Comparison of ENCODE assay signal across 9 mouse cellular contexts in genomic region chr2:19715564-19716238, GRCm38 (mm10). TPM values are rescaled to one million over a fixed set of nuclear protein-coding genes. Genes with fewer than 3 reads are reported as not detected.
DNase-seq lines count a peak whose midpoint lies in the region; ATAC-seq and TF ChIP-seq lines count a peak whose summit lies in the region.
"Had no signal": no experiment of that assay in that cellular context is flagged by ENCODE, and none has a peak within 500 bp of the region (broad histone marks: within the 10 kb centered on the region; RNA-seq: fewer than 3 reads in every experiment).

No protein-coding gene starts in this region.

- peak; percentile 86 for ATAC-seq in embryonic facial prominence, embryonic 14.5 days (ENCODE audit: low read depth)
- ATAC-seq in limb, embryonic 12.5 days (ENCODE audit: insufficient number of reproducible peaks, insufficient read depth, low FRiP score, low TSS enrichment, low read depth), result peak; percentile 73; the same call in 1 of the 2 replicates
- peak; percentile 95 for ATAC-seq in midbrain, embryonic 15.5 days (replicated peaks)
- peak; percentile 84; the same call in 1 of the 2 replicates for ATAC-seq in stomach, embryonic 14.5 days (ENCODE audit: insufficient number of reproducible peaks, insufficient read depth, low FRiP score, low read depth)

- H3K4me3 ChIP-seq in embryonic facial prominence, embryonic 14.5 days (ENCODE audit: low read depth, low read length), result peak overlapping the region; percentile 18; the same call in 1 of the 2 replicates
- H3K4me3 ChIP-seq in kidney, adult 2 months (ENCODE audit: insufficient read depth, low read depth, low read length), result no peak overlapping the region
- H3K4me3 ChIP-seq in limb, embryonic 12.5 days (replicated peaks), result peak overlapping the region; percentile 19; the same call in 1 of the 2 replicates
- peak overlapping the region; percentile 29 for H3K4me3 ChIP-seq in midbrain, embryonic 15.5 days
- no peak overlapping the region; the same call in 1 of the 2 replicates for H3K4me3 ChIP-seq in stomach, embryonic 14.5 days (ENCODE audit: low read depth, low read length)

- TF ChIP-seq POLR2A in kidney, adult 2 months (IDR thresholded peaks at IDR 0.05; ENCODE audit: low read depth, low read length), result no peak

- no peak overlapping the region for H3K27ac ChIP-seq in embryonic facial prominence, embryonic 14.5 days (replicated peaks; ENCODE audit: low read depth, low read length)
- no peak overlapping the region for H3K27ac ChIP-seq in kidney, adult 2 months (ENCODE audit: insufficient read depth, low read depth, low read length)
- H3K27ac ChIP-seq in limb, embryonic 12.5 days, result no peak overlapping the region
- H3K27ac ChIP-seq in midbrain, embryonic 15.5 days, result no peak overlapping the region
- H3K27ac ChIP-seq in stomach, embryonic 14.5 days (ENCODE audit: low read length), result no peak overlapping the region
- H3K27ac ChIP-seq: macrophage had no signal

- peak; percentile 83 for DNase-seq in CD4-positive, CD25-positive, alpha-beta regulatory T cell, adult 2 months (ENCODE audit: low read depth, low spot score)
- peak; percentile 56 to 79 for DNase-seq in adrenal gland, postnatal 36 days
- peak; percentile 93 for DNase-seq in embryonic facial prominence, embryonic 14.5 days (ENCODE audit: low spot score)
- peak; percentile 72 for DNase-seq in heart, adult 8-10 months (ENCODE audit: low spot score)
- peak; percentile 76 for DNase-seq in kidney, adult 2 months

- no peaks in the 10 kb centered on the region for H3K9me3 ChIP-seq in embryonic facial prominence, embryonic 14.5 days (ENCODE audit: control insufficient read depth, low read length)
- no peaks in the 10 kb centered on the region for H3K9me3 ChIP-seq in limb, embryonic 12.5 days
- H3K9me3 ChIP-seq in midbrain, embryonic 15.5 days, result no peaks in the 10 kb centered on the region
- no peaks in the 10 kb centered on the region for H3K9me3 ChIP-seq in stomach, embryonic 14.5 days (ENCODE audit: control insufficient read depth, low read depth, low read length)

- no peak overlapping the region for H3K9ac ChIP-seq in embryonic facial prominence, embryonic 14.5 days (ENCODE audit: low read depth, low read length)
- H3K9ac ChIP-seq in limb, embryonic 12.5 days (replicated peaks), result no peak overlapping the region
- no peak overlapping the region for H3K9ac ChIP-seq in midbrain, embryonic 15.5 days
- H3K9ac ChIP-seq in stomach, embryonic 14.5 days (replicated peaks; ENCODE audit: low read depth, low read length), result no peak overlapping the region

- no peaks in the 10 kb centered on the region for H3K36me3 ChIP-seq in embryonic facial prominence, embryonic 14.5 days (ENCODE audit: control insufficient read depth, insufficient read depth, low read length)
- no peaks in the 10 kb centered on the region for H3K36me3 ChIP-seq in kidney, adult 2 months (ENCODE audit: control insufficient read depth, insufficient read depth, low read length)
- H3K36me3 ChIP-seq in limb, embryonic 12.5 days, result no peaks in the 10 kb centered on the region
- no peaks in the 10 kb centered on the region for H3K36me3 ChIP-seq in midbrain, embryonic 15.5 days (replicated peaks)
- H3K36me3 ChIP-seq in stomach, embryonic 14.5 days (ENCODE audit: control insufficient read depth, insufficient read depth, low read length), result no peaks in the 10 kb centered on the region

- peak overlapping the region; percentile 41 for H3K4me2 ChIP-seq in embryonic facial prominence, embryonic 14.5 days (ENCODE audit: low read depth, low read length)
- H3K4me2 ChIP-seq in limb, embryonic 12.5 days, result peak overlapping the region; percentile 46
- peak overlapping the region; percentile 44 for H3K4me2 ChIP-seq in midbrain, embryonic 15.5 days
- H3K4me2 ChIP-seq in stomach, embryonic 14.5 days (replicated peaks; ENCODE audit: low read depth, low read length), result peak overlapping the region; percentile 36

- WGBS in embryonic facial prominence, embryonic 14.5 days, result 15% methylated on average over 11 of the region's 11 CpGs
- WGBS in kidney, adult 2 months, result 9% methylated on average over 11 of the region's 11 CpGs
- WGBS in limb, embryonic 12.5 days, result 17% methylated on average over 11 of the region's 11 CpGs
- WGBS in midbrain, embryonic 15.5 days, result 19% methylated on average over 11 of the region's 11 CpGs
- 7% methylated on average over 11 of the region's 11 CpGs for whole genome bisulfite sequencing in stomach, embryonic 14.5 days

- TF ChIP-seq CTCF in kidney, adult 2 months (conservative IDR thresholded peaks at IDR 0.05; ENCODE audit: insufficient read depth, insufficient read length, low read depth, low read length), result peak; percentile 91

- no peaks in the 10 kb centered on the region for H3K4me1 ChIP-seq in embryonic facial prominence, embryonic 14.5 days (ENCODE audit: control insufficient read depth, insufficient read depth, low read length)
- no peaks in the 10 kb centered on the region for H3K4me1 ChIP-seq in kidney, adult 2 months (ENCODE audit: control insufficient read depth, insufficient read depth, low read length)
- no peaks in the 10 kb centered on the region for H3K4me1 ChIP-seq in limb, embryonic 12.5 days (replicated peaks)
- peaks cover 3% of the 10 kb centered on the region; the same call in 1 of the 2 replicates for H3K4me1 ChIP-seq in midbrain, embryonic 15.5 days
- no peaks in the 10 kb centered on the region for H3K4me1 ChIP-seq in stomach, embryonic 14.5 days (ENCODE audit: control insufficient read depth, insufficient read depth, low read length)

- no peaks in the 10 kb centered on the region for H3K27me3 ChIP-seq in embryonic facial prominence, embryonic 14.5 days (replicated peaks; ENCODE audit: control insufficient read depth, insufficient read depth, low read length)
- no peaks in the 10 kb centered on the region for H3K27me3 ChIP-seq in kidney, adult 2 months (replicated peaks; ENCODE audit: control insufficient read depth, insufficient read depth, low read length)
- no peaks in the 10 kb centered on the region; the same call in 1 of the 2 replicates for H3K27me3 ChIP-seq in limb, embryonic 12.5 days
- H3K27me3 ChIP-seq in midbrain, embryonic 15.5 days (replicated peaks), result no peaks in the 10 kb centered on the region
- H3K27me3 ChIP-seq in stomach, embryonic 14.5 days (ENCODE audit: control insufficient read depth, insufficient read depth, low read length), result no peaks in the 10 kb centered on the region

RNA-seq across cellular contexts. Expression of gene Otud1, which starts 58.1 kb away (rescaled TPM):
- 1 to 10 TPM; 6.6 to 8.2 TPM for total RNA-seq in adrenal gland, postnatal 36 days (2021)
- 2.5 and 2.9 TPM in 2 replicates for polyA plus RNA-seq in embryonic facial prominence, embryonic 14.5 days (2014; fragmentation: Nextera tagmentation; extraction: Ambion mirVana)
- 10 to 100 TPM; 12.5 to 30.7 (median 21.5) TPM for total RNA-seq in heart, adult 8-10 months (2022)
- 5.2 and 6.1 TPM in 2 replicates for polyA plus RNA-seq in kidney, adult 2 months (2012; rRNA removed)
- 0.88 and 1.3 TPM in 2 replicates for polyA plus RNA-seq in limb, embryonic 12.5 days (2016; fragmentation: Nextera tagmentation; extraction: Ambion mirVana)
- 1.3 and 1.4 TPM in 2 replicates for polyA plus RNA-seq in midbrain, embryonic 15.5 days (2015; fragmentation: Nextera tagmentation; extraction: Ambion mirVana)
- 2.4 and 2.9 TPM in 2 replicates for polyA plus RNA-seq in stomach, embryonic 14.5 days (2014; fragmentation: Nextera tagmentation; extraction: Ambion mirVana)

Comparison
In these comparisons a context has a peak if more than half of its experiments do, and no peak if none do; other contexts are left out.
1. H3K4me3 ChIP-seq: peak in embryonic facial prominence, embryonic 14.5 days (single experiment), limb, embryonic 12.5 days (single experiment) and midbrain, embryonic 15.5 days (single experiment); none in kidney, adult 2 months (single experiment) and stomach, embryonic 14.5 days (single experiment).
2. Peak in every context shown above with its lines, with median percentiles within 50 percentile points of each other: DNase-seq, ATAC-seq and H3K4me2 ChIP-seq.